Mouse (Mus musculus) forebrain, postnatal 0 days (tissue): ENCODE results near the gene Map3k6. TPM values are rescaled to one million over a fixed set of nuclear protein-coding genes. Genes with fewer than 3 reads are reported as not detected.

Experiments
- ATAC-seq: fragments of 200-750 bp; cut with Nextera tagmentation; 2 replicates; pipeline ENCODE4 v1.8.0; 2017; ENCODE audit warnings: mild to moderate bottlenecking, moderate library complexity
- DNase-seq: peaks from one replicate; pipeline ENCODE4 v3.0.0-alpha.2; 2015
- H3K27ac ChIP-seq: fragments of 300-500 bp; sonication (generic); 2 replicates; pipeline ENCODE4 v1.5.1; 2014; ENCODE audit warnings: low read depth, mild to moderate bottlenecking, antibody characterized with exemption, low read length, moderate library complexity, mixed read lengths
- H3K27me3 ChIP-seq: fragments of 300-500 bp; sonication (generic); 2 replicates; pipeline ENCODE4 v1.6.1; 2014; ENCODE audit warnings: mild to moderate bottlenecking, low read length, mixed read lengths; ENCODE audit not compliant: insufficient read depth
- H3K36me3 ChIP-seq: fragments of 300-500 bp; sonication (generic); 2 replicates; pipeline ENCODE4 v1.6.1; 2014; ENCODE audit warnings: mild to moderate bottlenecking, moderate library complexity; ENCODE audit not compliant: insufficient read depth
- H3K4me1 ChIP-seq: fragments of 300-500 bp; sonication (generic); 2 replicates; pipeline ENCODE4 v1.6.1; 2014; ENCODE audit warnings: antibody characterized with exemption; ENCODE audit not compliant: insufficient read depth
- H3K4me2 ChIP-seq: fragments of 300-500 bp; sonication (generic); 2 replicates; pipeline ENCODE4 v1.6.1; 2014; ENCODE audit warnings: low read depth, mild to moderate bottlenecking, moderate library complexity
- H3K4me3 ChIP-seq: fragments of 300-500 bp; sonication (generic); 2 replicates; pipeline ENCODE4 v1.5.1; 2014; ENCODE audit warnings: low read depth, low read length, mixed read lengths
- H3K9ac ChIP-seq: fragments of 300-500 bp; sonication (generic); 2 replicates; pipeline ENCODE4 v1.6.1; 2014; ENCODE audit warnings: mild to moderate bottlenecking
- H3K9me3 ChIP-seq: fragments of 300-500 bp; sonication (generic); 2 replicates; pipeline ENCODE4 v1.6.1; 2016; ENCODE audit warnings: low read length
- CTCF ChIP-seq: sonication (generic); IDR thresholded peaks from 2 replicates; pipeline ENCODE4 v1.5.1; 2016; ENCODE audit warnings: antibody characterized with exemption, control low read depth, low read depth
- WGBS: fragments of 180-500 bp; shearing (Covaris S2); extraction: QIAGEN DNeasy Blood & Tissue Kit; methylation state at CpG from one replicate; pipeline ENCODE4 v1.1.7; 2014; 5-methylcytosine and 5-hydroxymethylcytosine counted together
- polyA plus RNA-seq: library from polyadenylated mRNA; unstranded; fragments of >200 nt; fragmentation: Nextera tagmentation; extraction: Ambion mirVana; gene quantifications from 2 replicates; pipeline ENCODE4 v1.2.1, GENCODE M21; 2015
- total RNA-seq: library from RNA; depleted of rRNA; stranded (reverse); fragments of >200 nt; gene quantifications from 2 replicates; pipeline ENCODE4 v1.2.3, GENCODE M21; 2014

The Map3k6 gene
- total and polyA plus RNA-seq, 2 experiments from 2014 or later = 4.3 to 7.2 TPM

GRCm38 (mm10) chr4:133262375-133262765, 21.8 kb downstream of the Map3k6 start:
- H3K36me3 ChIP-seq = peaks cover 36% of the 10 kb centered on the region
- H3K4me1 ChIP-seq = no peaks in the 10 kb centered on the region
- DNase-seq (no peak), ATAC-seq (no peak)
- no peak for TF ChIP-seq CTCF
- no peak overlapping the region for H3K4me3 ChIP-seq
- no peak overlapping the region for H3K9ac ChIP-seq
- H3K9me3 ChIP-seq = no peaks in the 10 kb centered on the region
- H3K27me3 ChIP-seq = no peaks in the 10 kb centered on the region
- H3K27ac ChIP-seq = no peak overlapping the region
- H3K4me2 ChIP-seq = no peak overlapping the region
- WGBS = 68% methylated on average over 7 of the region's 7 CpGs

- Histone ChIP-seq H3K4me3 (no peak within 1 kb of the TSS), H3K27me3 (no peaks in the 10 kb centered on the region), H3K36me3 (peaks cover 41% of the 10 kb centered on the region), H3K4me2 (no peak within 1 kb of the TSS), H3K9me3 (no peaks in the 10 kb centered on the region), H3K27ac (no peak within 1 kb of the TSS), H3K4me1 (no peaks in the 10 kb centered on the region), H3K9ac (no peak within 1 kb of the TSS)
- ATAC-seq (no peak), DNase-seq (no peak)
- TF ChIP-seq CTCF = no peak
- WGBS = 53% methylated on average over 7 of the region's 7 CpGs
Observed at GRCm38 (mm10) chr4:133262882-133263281, 22.3 kb downstream of the Map3k6 start, which contains the start of gene Sytl1. Gene Sytl1, minus strand, starts transcription at chr4:133263113.

GRCm38 (mm10) chr4:133263756-133264155, 23.1 kb downstream of the Map3k6 start:
- no peak for ATAC-seq
- no peaks in the 10 kb centered on the region for H3K9me3 ChIP-seq
- H3K4me3 ChIP-seq = no peak overlapping the region
- H3K4me2 ChIP-seq = no peak overlapping the region
- no peak overlapping the region for H3K27ac ChIP-seq
- H3K9ac ChIP-seq = no peak overlapping the region
- no peak for TF ChIP-seq CTCF
- no peaks in the 10 kb centered on the region for H3K27me3 ChIP-seq
- H3K36me3 ChIP-seq = peaks cover 50% of the 10 kb centered on the region
- H3K4me1 ChIP-seq = no peaks in the 10 kb centered on the region
- no peak for DNase-seq
- WGBS = 91% methylated on average over 5 of the region's 5 CpGs

GRCm38 (mm10) chr4:133264559-133264958, 23.9 kb downstream of the Map3k6 start:
- H3K9ac ChIP-seq = no peak overlapping the region
- DNase-seq = no peak
- no peaks in the 10 kb centered on the region for H3K27me3 ChIP-seq
- no peaks in the 10 kb centered on the region for H3K4me1 ChIP-seq
- H3K36me3 ChIP-seq = peaks cover 58% of the 10 kb centered on the region
- TF ChIP-seq CTCF = no peak
- no peak overlapping the region for H3K4me2 ChIP-seq
- ATAC-seq = no peak
- no peak overlapping the region for H3K4me3 ChIP-seq
- 95% methylated on average over 2 of the region's 2 CpGs for WGBS
- H3K9me3 ChIP-seq = no peaks in the 10 kb centered on the region
- H3K27ac ChIP-seq = no peak overlapping the region

GRCm38 (mm10) chr4:133265297-133265696, 24.7 kb downstream of the Map3k6 start:
- Histone ChIP-seq H3K27ac (no peak overlapping the region), H3K4me3 (no peak overlapping the region), H3K9me3 (no peaks in the 10 kb centered on the region), H3K4me2 (no peak overlapping the region), H3K9ac (no peak overlapping the region), H3K36me3 (peaks cover 66% of the 10 kb centered on the region), H3K4me1 (no peaks in the 10 kb centered on the region), H3K27me3 (no peaks in the 10 kb centered on the region)
- TF ChIP-seq CTCF = no peak
- DNase-seq (no peak), ATAC-seq (no peak)
- 96% methylated on average over 3 of the region's 3 CpGs for WGBS

- H3K9ac ChIP-seq = no peak overlapping the region
- no peak for TF ChIP-seq CTCF
- ATAC-seq (no peak), DNase-seq (no peak)
- no peak overlapping the region for H3K4me3 ChIP-seq
- 93% methylated on average over 4 of the region's 4 CpGs for WGBS
- no peak overlapping the region for H3K27ac ChIP-seq
- H3K36me3 ChIP-seq = peaks cover 66% of the 10 kb centered on the region
- H3K9me3 ChIP-seq = no peaks in the 10 kb centered on the region
- H3K4me2 ChIP-seq = no peak overlapping the region
- H3K27me3 ChIP-seq = no peaks in the 10 kb centered on the region
- H3K4me1 ChIP-seq = no peaks in the 10 kb centered on the region
Observed at GRCm38 (mm10) chr4:133265759-133266158, 25.1 kb downstream of the Map3k6 start.

- Histone ChIP-seq H3K36me3 (peaks cover 66% of the 10 kb centered on the region), H3K9ac (no peak overlapping the region), H3K27ac (no peak overlapping the region), H3K4me2 (no peak overlapping the region), H3K4me1 (no peaks in the 10 kb centered on the region), H3K4me3 (no peak overlapping the region), H3K9me3 (no peaks in the 10 kb centered on the region), H3K27me3 (no peaks in the 10 kb centered on the region)
- WGBS = 92% methylated on average over 12 of the region's 12 CpGs
- DNase-seq (no peak), ATAC-seq (no peak)
- TF ChIP-seq CTCF = no peak
Observed at GRCm38 (mm10) chr4:133266248-133266880, 25.7 kb downstream of the Map3k6 start.

- no peak overlapping the region for H3K27ac ChIP-seq
- no peaks in the 10 kb centered on the region for H3K9me3 ChIP-seq
- no peak overlapping the region for H3K4me2 ChIP-seq
- H3K36me3 ChIP-seq = peaks cover 60% of the 10 kb centered on the region
- no peak for TF ChIP-seq CTCF
- 95% methylated on average over 3 of the region's 3 CpGs for WGBS
- ATAC-seq = no peak
- H3K27me3 ChIP-seq = no peaks in the 10 kb centered on the region
- no peak for DNase-seq
- no peak overlapping the region for H3K9ac ChIP-seq
- no peaks in the 10 kb centered on the region for H3K4me1 ChIP-seq
- no peak overlapping the region for H3K4me3 ChIP-seq
Observed at GRCm38 (mm10) chr4:133268931-133269330, 28.3 kb downstream of the Map3k6 start.
